Mouse (Mus musculus): ENCODE data around the gene Knop1. TPM values are rescaled to one million over a fixed set of nuclear protein-coding genes. Genes with fewer than 3 reads are reported as not detected.
A peak's percentile ranks its signal among the peaks of the same experiment; 100 is the strongest.

Knop1 gene
- polyA plus RNA-seq, 1 experiment from 2014 or later = 82.9 TPM

DNA sequence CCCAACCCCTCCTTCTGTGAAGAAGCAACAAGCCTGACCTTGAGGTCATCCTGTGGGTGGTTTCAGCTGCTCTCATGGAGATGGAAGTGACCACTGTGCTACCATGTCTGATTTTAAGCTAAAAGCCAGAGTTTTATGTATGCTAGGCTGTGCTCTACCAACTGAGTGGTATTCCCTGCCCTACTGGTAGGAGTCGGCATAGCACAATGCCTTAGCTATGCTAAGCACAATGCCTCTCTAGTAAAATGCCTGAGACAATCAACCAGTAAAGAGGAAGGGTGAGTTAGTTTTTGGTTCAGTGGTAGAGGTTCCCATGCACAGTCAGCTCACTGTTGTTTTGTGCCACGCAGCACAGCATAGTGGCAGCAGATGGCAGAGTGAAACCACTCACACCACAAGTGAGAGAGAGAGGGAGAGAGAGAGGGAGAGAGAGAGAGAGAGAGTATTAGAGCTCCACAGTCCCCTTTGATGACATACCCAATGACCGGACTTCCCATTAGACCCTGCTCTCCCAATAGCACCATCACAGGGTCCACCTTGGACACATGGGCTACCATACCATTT is 23.5 kb upstream of the Knop1 start:
- no peak overlapping the region for H3K27ac ChIP-seq (replicated peaks)
- 86% methylated on average over 3 of the region's 3 CpGs for WGBS
- H3K9ac ChIP-seq (replicated peaks) = no peak overlapping the region
- no peaks in the 10 kb centered on the region for H3K9me3 ChIP-seq
- no peaks in the 10 kb centered on the region for H3K4me1 ChIP-seq
- H3K27me3 ChIP-seq = no peaks in the 10 kb centered on the region
- no peak for ATAC-seq (replicated peaks)
- H3K4me2 ChIP-seq (replicated peaks) = no peak overlapping the region
- H3K4me3 ChIP-seq = no peak overlapping the region
- no peaks in the 10 kb centered on the region for H3K36me3 ChIP-seq

DNA sequence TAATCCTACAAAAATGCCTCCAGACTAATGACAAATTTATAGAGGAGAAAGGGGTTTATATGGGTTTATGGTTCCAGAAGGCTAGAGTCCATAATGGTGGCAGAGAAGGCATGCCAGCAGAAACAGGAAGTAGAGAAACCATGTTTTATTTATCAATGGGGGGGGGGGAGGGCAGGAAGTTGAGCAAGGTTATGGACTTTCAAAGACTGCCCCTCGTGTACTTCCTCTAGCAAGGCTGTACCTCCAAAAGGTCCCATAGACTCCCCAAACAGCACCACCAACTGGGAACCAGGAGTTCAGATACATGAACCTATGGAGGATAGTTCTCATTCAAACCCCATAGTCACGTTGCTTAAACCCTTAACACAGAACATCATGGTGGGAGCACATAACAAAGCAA is 9.3 kb upstream of the Knop1 start:
- H3K27ac ChIP-seq (replicated peaks) = no peak overlapping the region
- H3K4me3 ChIP-seq = no peak overlapping the region
- no peak overlapping the region for H3K9ac ChIP-seq (replicated peaks)
- H3K9me3 ChIP-seq = no peaks in the 10 kb centered on the region
- H3K36me3 ChIP-seq = no peaks in the 10 kb centered on the region
- no peak for ATAC-seq (replicated peaks)
- no peaks in the 10 kb centered on the region for H3K27me3 ChIP-seq
- H3K4me1 ChIP-seq = no peaks in the 10 kb centered on the region
- 74% methylated on average over 2 of the region's 2 CpGs for WGBS
- H3K4me2 ChIP-seq (replicated peaks) = no peak overlapping the region

DNA sequence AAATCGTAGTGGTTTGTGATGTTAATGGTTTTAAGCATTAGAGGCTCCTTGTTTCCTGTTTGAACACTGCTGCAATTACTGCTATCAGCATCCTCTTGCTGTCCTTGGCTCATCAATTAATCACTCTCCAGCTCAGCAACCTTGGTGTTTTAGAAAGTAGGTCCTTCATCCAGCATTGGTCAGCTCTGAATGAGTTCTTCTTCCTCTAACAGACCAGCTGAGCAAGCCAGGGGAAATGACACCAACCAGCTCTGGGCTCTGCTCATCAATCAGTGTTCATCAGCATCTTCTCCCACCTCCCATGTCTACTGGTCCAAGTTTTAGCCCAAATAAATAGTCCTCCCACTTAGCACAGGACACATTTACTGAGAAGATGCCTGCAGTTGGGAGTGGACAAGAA is 2.6 kb upstream of the Knop1 start:
- H3K9ac ChIP-seq (replicated peaks) = no peak overlapping the region
- H3K4me3 ChIP-seq = no peak overlapping the region
- H3K27ac ChIP-seq (replicated peaks) = no peak overlapping the region
- no peaks in the 10 kb centered on the region for H3K9me3 ChIP-seq
- no peak for ATAC-seq (replicated peaks)
- WGBS = 75% methylated on average over 1 of the region's 1 CpGs
- H3K27me3 ChIP-seq = no peaks in the 10 kb centered on the region
- H3K36me3 ChIP-seq = no peaks in the 10 kb centered on the region
- H3K4me1 ChIP-seq = peaks cover 19% of the 10 kb centered on the region
- no peak overlapping the region for H3K4me2 ChIP-seq (replicated peaks)

DNA sequence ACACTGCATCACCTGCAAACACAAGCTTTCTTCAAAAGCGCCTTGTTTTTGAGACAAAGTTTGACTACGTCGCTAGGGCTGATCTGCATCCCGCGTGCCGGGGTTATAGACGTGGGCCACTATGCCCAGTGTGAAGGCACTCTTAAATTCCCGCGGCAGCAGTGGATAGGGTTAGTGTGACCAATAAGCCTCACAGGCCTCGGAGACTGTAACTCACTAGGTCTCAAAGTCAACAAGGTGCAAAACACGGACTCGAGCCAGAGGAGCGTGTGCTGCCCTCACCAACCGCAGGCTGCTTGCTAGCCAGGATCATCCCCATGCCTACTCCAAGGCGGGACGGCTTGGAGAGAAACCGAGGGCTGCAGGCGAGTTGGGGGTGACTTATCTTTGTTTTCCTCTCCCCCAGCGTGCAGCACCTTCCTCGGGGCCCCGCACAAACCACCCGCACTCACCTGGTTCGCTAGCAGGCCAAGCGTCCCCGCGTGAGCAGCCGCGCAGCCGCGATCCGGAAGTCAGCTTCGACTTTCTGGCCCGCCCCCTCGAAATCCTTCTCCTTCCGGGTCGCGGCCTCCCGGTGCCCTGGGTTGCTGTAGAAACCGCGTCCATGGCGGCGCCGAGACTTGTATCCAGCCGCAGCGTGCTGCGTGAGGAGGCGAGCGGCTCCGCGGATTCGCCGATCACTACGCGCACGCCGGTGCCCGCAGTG is 730 bp downstream of the Knop1 start, which contains the start of gene Iqck:
TSS of gene Iqck (plus strand) at position 582 of the 706 bp plus-strand sequence.
- ATAC-seq (replicated peaks) = peak; percentile 99
- Histone ChIP-seq H3K4me3 (peak within 1 kb of the TSS; percentile 96), H3K36me3 (peaks cover 21% of the 10 kb centered on the region), H3K4me2 (replicated peaks) (peak within 1 kb of the TSS; percentile 80), H3K9ac (replicated peaks) (peak within 1 kb of the TSS; percentile 73), H3K9me3 (no peaks in the 10 kb centered on the region), H3K27me3 (no peaks in the 10 kb centered on the region), H3K27ac (replicated peaks) (peak within 1 kb of the TSS; percentile 88), H3K4me1 (peaks cover 24% of the 10 kb centered on the region)
- WGBS = under 1% methylated on average over 57 of the region's 57 CpGs

DNA sequence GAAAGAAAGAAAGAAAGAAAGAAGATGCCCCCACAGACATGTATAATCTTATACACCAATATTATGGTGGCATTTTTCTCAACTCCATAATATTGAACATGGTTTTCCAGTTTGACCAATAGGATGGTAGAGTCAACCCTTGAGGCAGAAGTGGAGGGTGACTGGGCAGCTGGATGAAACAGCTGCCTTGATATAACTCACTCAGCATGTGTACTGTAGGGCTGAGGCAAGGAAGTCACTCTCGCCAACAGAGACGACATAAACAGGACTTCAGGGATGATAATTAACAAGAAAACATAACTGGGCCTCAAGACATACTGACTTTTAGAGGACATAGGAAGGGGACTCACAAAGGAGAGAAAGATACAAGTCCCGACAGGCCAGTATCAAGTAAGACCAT is 1.4 kb downstream of the Knop1 start:
- H3K9ac ChIP-seq (replicated peaks) = peak overlapping the region; percentile 73
- H3K36me3 ChIP-seq = peaks cover 26% of the 10 kb centered on the region

DNA sequence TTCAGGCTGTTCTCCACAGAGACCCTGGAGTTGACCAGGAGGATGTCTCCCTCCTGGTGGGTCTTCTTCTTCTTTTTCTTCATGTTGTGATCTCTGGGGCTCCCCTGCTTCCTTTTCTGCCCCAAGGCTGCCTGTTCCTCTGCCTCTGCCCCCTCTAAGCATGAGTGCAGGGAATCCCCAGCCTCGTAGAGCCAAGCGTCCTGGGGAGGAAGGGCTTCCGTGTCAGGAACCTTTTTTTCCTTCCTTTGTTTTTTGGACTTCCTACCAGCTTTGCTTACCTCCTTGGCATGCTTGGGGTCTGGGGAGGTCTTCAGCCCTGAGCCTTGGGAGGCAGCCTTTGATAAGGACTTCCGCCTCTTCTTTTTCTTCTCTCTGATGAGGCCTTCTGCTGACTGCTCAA is 3.4 kb downstream of the Knop1 start:
- Histone ChIP-seq H3K9ac (replicated peaks) (no peak overlapping the region), H3K4me2 (replicated peaks) (no peak overlapping the region), H3K4me3 (no peak overlapping the region), H3K4me1 (peaks cover 24% of the 10 kb centered on the region), H3K36me3 (peaks cover 41% of the 10 kb centered on the region), H3K27ac (replicated peaks) (no peak overlapping the region), H3K9me3 (no peaks in the 10 kb centered on the region), H3K27me3 (no peaks in the 10 kb centered on the region)
- ATAC-seq (replicated peaks) = no peak
- WGBS = 91% methylated on average over 4 of the region's 4 CpGs

More for the DNA sequence above, 1.4 kb downstream of the Knop1 start:
- ATAC-seq (replicated peaks) = no peak
- Histone ChIP-seq H3K27ac (replicated peaks) (no peak overlapping the region), H3K4me3 (peak overlapping the region; percentile 96), H3K4me1 (peaks cover 24% of the 10 kb centered on the region), H3K9me3 (no peaks in the 10 kb centered on the region), H3K4me2 (replicated peaks) (peak overlapping the region; percentile 80), H3K27me3 (no peaks in the 10 kb centered on the region)
- WGBS = 19% methylated on average over 3 of the region's 3 CpGs

DNA sequence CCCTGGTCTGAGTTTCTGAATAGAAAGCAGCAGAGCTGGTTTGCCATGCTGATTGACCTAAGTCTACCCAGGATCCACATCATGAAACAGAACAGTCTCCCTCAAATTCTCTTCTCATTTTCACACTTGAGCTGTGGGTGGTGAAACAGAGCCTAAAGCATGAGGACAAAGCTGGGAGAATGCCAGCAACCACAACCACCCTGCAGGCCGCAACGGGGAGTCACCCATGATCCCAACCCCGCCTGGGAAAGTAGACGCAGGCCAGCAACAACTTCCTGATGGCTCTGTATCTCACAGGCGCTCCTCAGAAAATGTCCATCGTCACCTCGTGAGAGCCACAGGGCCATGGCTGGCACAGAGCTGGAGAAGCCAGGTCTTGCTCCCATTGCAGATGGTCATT is 4.5 kb downstream of the Knop1 start:
- Histone ChIP-seq H3K9me3 (no peaks in the 10 kb centered on the region), H3K4me3 (no peak overlapping the region), H3K9ac (replicated peaks) (no peak overlapping the region), H3K4me2 (replicated peaks) (no peak overlapping the region), H3K27ac (replicated peaks) (no peak overlapping the region), H3K27me3 (no peaks in the 10 kb centered on the region), H3K36me3 (peaks cover 50% of the 10 kb centered on the region), H3K4me1 (peaks cover 24% of the 10 kb centered on the region)
- no peak for ATAC-seq (replicated peaks)
- WGBS = 94% methylated on average over 7 of the region's 7 CpGs

DNA sequence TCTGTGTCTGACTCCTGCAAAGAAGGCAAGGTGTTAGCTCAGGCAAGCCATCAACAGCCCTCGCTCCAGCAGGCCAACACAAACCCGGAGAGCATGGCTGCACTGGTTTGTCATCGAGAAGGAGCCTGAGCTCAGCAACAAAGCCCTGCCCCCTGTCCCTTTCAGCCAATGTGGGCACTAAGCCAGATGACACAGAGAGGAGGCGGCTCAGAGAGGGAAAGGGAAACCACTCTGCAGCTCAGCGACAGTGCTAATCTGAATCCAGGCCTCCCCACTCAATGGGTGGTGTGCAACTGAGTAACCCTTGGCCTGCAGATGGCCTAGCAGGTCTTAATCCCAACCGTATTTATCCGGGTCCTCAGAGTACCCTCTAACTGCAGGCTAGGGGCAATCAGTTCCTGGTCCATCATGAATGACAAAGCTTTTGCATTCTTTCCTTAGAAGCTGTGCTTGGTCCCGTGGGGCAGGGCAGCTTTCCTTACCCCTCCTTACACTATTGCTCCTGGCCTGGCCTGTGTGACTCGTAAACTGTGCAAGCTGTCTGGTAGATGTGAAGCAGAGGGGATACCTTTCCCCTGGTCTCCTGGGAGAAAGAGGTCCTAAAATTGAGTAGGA is 5.3 kb downstream of the Knop1 start:
- Histone ChIP-seq H3K36me3 (peaks cover 58% of the 10 kb centered on the region), H3K27ac (replicated peaks) (no peak overlapping the region), H3K27me3 (no peaks in the 10 kb centered on the region), H3K4me1 (peaks cover 18% of the 10 kb centered on the region), H3K4me2 (replicated peaks) (no peak overlapping the region), H3K9me3 (no peaks in the 10 kb centered on the region), H3K4me3 (no peak overlapping the region), H3K9ac (replicated peaks) (no peak overlapping the region)
- 68% methylated on average over 9 of the region's 9 CpGs for WGBS
- no peak for ATAC-seq (replicated peaks)

DNA sequence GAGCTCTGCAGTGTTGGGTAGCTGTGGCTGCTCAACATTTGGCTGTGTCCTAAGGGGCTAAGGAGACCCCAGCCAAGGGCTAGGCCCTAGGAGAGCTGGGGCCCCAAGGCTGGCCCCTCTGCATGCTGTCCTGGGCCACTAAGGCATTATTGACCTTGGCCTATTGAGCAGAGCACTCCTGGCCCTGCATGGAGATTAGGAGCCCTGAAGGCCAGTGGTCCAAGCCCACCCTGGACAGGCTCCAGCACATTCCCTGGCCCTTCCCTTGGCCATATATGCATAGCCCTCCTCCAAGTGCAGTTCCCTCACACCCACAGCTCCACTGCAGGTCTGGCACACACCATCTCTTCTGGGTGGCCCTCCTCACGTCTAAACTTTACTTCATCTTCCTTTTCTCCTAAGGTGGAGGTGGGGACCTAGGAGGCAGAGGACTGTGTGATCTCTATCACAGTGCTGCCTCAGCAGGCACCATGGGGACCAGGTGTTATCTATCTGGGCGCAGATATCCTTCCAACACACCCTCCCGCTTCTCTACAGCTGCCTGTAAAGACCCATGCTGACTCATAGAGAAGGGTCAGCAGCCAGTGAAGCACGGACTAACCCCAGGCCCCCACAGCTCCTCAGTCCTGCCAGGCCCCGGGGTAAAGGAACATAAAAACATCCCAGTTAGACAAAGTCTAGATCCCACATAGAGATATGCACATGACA is 6.4 kb downstream of the Knop1 start:
- ATAC-seq (replicated peaks) = no peak
- Histone ChIP-seq H3K36me3 (peaks cover 69% of the 10 kb centered on the region), H3K4me2 (replicated peaks) (no peak overlapping the region), H3K4me1 (peaks cover 15% of the 10 kb centered on the region), H3K9ac (replicated peaks) (no peak overlapping the region), H3K27ac (replicated peaks) (no peak overlapping the region), H3K9me3 (no peaks in the 10 kb centered on the region), H3K4me3 (no peak overlapping the region), H3K27me3 (no peaks in the 10 kb centered on the region)
- WGBS = 92% methylated on average over 5 of the region's 5 CpGs

DNA sequence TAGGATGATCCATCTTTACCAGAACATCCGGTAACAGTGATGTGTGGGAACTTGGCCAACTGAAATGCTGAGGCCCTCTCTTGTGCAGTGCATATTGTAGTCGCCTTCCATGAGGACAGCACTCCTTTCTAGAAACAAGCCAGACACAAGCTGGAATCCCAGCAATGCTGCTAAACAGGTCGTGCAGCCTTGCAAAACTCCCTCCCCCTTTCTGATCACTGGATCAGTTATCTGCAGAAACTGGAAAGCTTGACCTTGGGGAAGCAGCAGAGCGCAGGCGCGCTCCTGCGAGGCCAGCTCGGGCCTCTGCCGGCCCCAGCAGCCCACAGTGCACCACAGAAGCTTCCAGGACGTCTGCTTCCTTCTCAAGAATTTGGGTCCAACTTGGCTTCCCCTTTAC is 7.3 kb downstream of the Knop1 start:
- Histone ChIP-seq H3K4me1 (peaks cover 6% of the 10 kb centered on the region; the same call in 1 of the 2 replicates), H3K4me2 (replicated peaks) (no peak overlapping the region), H3K9me3 (no peaks in the 10 kb centered on the region), H3K27ac (replicated peaks) (no peak overlapping the region), H3K4me3 (no peak overlapping the region), H3K36me3 (peaks cover 78% of the 10 kb centered on the region), H3K9ac (replicated peaks) (no peak overlapping the region), H3K27me3 (no peaks in the 10 kb centered on the region)
- no peak for ATAC-seq (replicated peaks)
- 86% methylated on average over 10 of the region's 10 CpGs for WGBS

DNA sequence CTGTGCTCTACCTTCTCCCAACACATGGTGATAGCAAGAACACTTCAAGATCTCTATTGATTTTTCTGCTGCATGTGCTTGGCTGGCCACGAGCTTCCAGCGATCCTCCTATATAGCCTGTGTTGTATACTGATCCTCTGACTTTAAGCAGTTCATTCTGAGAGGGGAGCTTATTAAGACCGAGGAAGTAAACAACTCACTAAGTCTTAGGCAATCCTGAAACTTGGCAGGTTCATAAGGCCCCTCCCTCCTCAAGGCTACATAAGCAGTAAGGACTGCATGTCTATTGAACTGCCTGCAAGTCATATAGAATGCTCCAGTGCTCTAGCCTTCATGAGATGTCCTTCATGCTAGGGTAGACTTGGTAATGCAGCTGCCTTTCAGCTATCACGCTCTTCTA is 9.7 kb downstream of the Knop1 start:
- Histone ChIP-seq H3K36me3 (peaks cover 79% of the 10 kb centered on the region), H3K9ac (replicated peaks) (no peak overlapping the region), H3K27me3 (no peaks in the 10 kb centered on the region), H3K4me1 (peaks cover 5% of the 10 kb centered on the region), H3K4me3 (no peak overlapping the region), H3K4me2 (replicated peaks) (no peak overlapping the region), H3K9me3 (no peaks in the 10 kb centered on the region), H3K27ac (replicated peaks) (no peak overlapping the region)
- no peak for ATAC-seq (replicated peaks)
- WGBS = 94% methylated on average over 4 of the region's 4 CpGs

DNA sequence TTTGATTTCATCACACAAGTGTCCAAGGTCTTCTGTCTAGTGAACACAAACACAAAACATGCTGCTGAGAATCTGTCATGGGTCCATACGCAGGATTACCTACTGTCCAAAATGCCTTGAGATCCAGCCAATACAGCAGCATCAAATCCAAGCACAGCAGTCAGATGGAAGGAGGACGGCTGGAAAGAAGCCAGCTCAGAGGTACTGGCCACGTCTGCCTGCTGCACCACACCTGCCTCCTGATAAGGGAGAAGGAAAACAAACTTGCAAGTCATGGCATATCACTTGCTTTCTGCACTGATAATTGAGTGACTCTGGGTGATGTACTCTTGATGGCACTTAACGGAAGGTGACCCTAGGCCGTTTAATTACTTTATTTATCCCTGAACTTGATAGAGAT is 10.9 kb downstream of the Knop1 start:
- Histone ChIP-seq H3K4me2 (replicated peaks) (no peak overlapping the region), H3K27me3 (no peaks in the 10 kb centered on the region), H3K4me3 (no peak overlapping the region), H3K4me1 (peaks cover 17% of the 10 kb centered on the region), H3K27ac (replicated peaks) (no peak overlapping the region), H3K36me3 (peaks cover 82% of the 10 kb centered on the region), H3K9me3 (no peaks in the 10 kb centered on the region), H3K9ac (replicated peaks) (no peak overlapping the region)
- 83% methylated on average over 5 of the region's 5 CpGs for WGBS
- ATAC-seq (replicated peaks) = no peak

All from forebrain, embryonic 15.5 days (tissue).